Mouse (Mus musculus) lung, embryonic 14.5 days (tissue): ENCODE data around the gene Flywch2. TPM values are rescaled to one million over a fixed set of nuclear protein-coding genes. Genes with fewer than 3 reads are reported as not detected.

Source experiments
- ATAC-seq: fragments of 200-750 bp; cut with Nextera tagmentation; 2 replicates; pipeline ENCODE4 v1.8.0; 2017; ENCODE audit warnings: mild to moderate bottlenecking, moderate TSS enrichment, moderate library complexity; ENCODE audit not compliant: insufficient read depth
- DNase-seq: peaks from one replicate; pipeline ENCODE4 v3.0.0-alpha.2; 2015
- H3K27ac ChIP-seq: fragments of 300-500 bp; sonication (generic); 2 replicates; pipeline ENCODE4 v1.5.1; 2014; ENCODE audit warnings: low read depth, mild to moderate bottlenecking, moderate library complexity
- H3K27me3 ChIP-seq: fragments of 300-500 bp; sonication (generic); 2 replicates; pipeline ENCODE4 v1.6.1; 2014; ENCODE audit warnings: low read length, control low read depth; ENCODE audit not compliant: insufficient read depth
- H3K36me3 ChIP-seq: fragments of 300-500 bp; sonication (generic); 2 replicates; pipeline ENCODE4 v1.6.1; 2014; ENCODE audit warnings: control low read depth; ENCODE audit not compliant: insufficient read depth
- H3K4me1 ChIP-seq: fragments of 300-500 bp; sonication (generic); 2 replicates; pipeline ENCODE4 v1.6.1; 2014; ENCODE audit warnings: antibody characterized with exemption, control low read depth; ENCODE audit not compliant: insufficient read depth
- H3K4me2 ChIP-seq: fragments of 300-500 bp; sonication (generic); 2 replicates; pipeline ENCODE4 v1.6.1; 2014; ENCODE audit warnings: mild to moderate bottlenecking
- H3K4me3 ChIP-seq: fragments of 300-500 bp; sonication (generic); 2 replicates; pipeline ENCODE4 v1.5.1; 2014; ENCODE audit warnings: low read depth, low read length
- H3K9ac ChIP-seq: fragments of 300-500 bp; sonication (generic); 2 replicates; pipeline ENCODE4 v1.6.1; 2014
- H3K9me3 ChIP-seq: fragments of 300-500 bp; sonication (generic); 2 replicates; pipeline ENCODE4 v1.6.1; 2016; ENCODE audit warnings: low read depth, low read length, control low read depth
- CTCF ChIP-seq: IDR thresholded peaks from 2 replicates; pipeline ENCODE4 v1.5.1; 2016; ENCODE audit warnings: antibody characterized with exemption, low read depth
- WGBS: fragments of 180-500 bp; shearing (Covaris S2); extraction: QIAGEN DNeasy Blood & Tissue Kit; methylation state at CpG from one replicate; pipeline ENCODE4 v1.1.7; 2014; 5-methylcytosine and 5-hydroxymethylcytosine counted together
- polyA plus RNA-seq: library from polyadenylated mRNA; unstranded; fragments of >200 nt; fragmentation: Nextera tagmentation; extraction: Ambion mirVana; gene quantifications from 2 replicates; pipeline ENCODE4 v1.2.1, GENCODE M21; 2014

The Flywch2 gene
- polyA plus RNA-seq, 1 experiment from 2014 or later = 28.4 TPM

DNA sequence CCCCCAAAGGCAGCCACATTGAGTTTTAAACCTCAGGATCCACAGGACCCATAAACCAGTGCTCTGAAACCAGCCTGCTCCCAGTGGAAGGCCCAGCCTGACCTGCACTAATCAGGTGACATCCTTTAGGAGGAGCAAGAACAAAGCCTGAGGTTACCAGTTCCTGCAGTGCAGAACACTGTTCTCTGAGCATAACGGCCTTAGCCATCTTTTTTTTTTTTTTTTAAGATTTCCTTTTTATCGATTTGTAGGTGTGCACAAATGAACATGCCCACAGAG, 5.1 kb upstream of the Flywch2 start:
- Histone ChIP-seq H3K27ac (peak overlapping the region; percentile 86; the same call in 1 of the 2 replicates), H3K27me3 (no peaks in the 10 kb centered on the region), H3K4me1 (0 out of 2 replicates have a peak, but pooled peaks cover 5% of the 10 kb centered on the region), H3K9ac (peak overlapping the region; percentile 82), H3K4me3 (peak overlapping the region; percentile 44), H3K36me3 (no peaks in the 10 kb centered on the region), H3K4me2 (peak overlapping the region; percentile 75), H3K9me3 (no peaks in the 10 kb centered on the region)
- DNase-seq (no peak), ATAC-seq (no peak)
- TF ChIP-seq CTCF = no peak
- WGBS = 43% methylated on average over 2 of the region's 2 CpGs

DNA sequence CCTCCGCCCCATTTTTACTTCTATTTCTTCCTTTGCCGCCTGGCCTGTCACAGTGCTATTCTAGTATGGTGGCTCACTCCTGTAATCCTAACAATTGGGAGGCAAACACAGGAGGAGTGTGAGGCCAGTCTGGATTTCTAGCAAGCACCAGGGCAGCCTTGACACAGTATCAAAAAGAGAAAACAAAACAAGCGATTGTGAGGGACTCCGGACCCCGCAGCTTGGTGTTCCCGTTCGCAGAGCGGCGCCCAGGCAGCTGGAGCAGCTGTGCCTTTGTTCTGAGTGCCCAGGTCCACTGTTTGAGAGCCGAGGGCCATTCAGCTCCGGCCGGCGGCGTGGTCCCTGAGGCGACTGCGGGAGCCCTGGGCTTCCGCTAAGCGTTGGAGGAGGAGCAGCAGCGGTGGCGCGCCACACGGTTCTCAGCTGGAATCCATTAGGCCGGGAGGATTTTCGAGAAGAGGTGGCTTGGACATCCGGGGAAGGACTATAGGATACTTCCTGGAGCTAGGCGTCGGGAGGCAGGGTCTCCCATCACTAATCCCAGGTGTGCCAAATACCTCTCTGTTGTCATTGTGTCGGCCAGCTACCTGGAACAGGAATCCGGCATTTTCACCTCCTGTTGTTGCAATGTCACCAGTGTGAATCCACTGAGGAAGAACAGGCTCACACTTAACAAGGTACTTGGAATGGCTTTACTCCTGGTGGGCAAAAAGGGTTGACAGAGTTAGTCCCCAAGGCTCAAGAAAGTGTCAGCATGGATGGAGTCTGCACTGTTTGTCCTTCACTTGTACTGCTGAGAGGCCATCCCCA, 4.6 kb upstream of the Flywch2 start, which contains the start of gene Srrm2:
Gene Srrm2, plus strand, starts transcription at position 264 of the 810 bp plus-strand sequence.
- no peaks in the 10 kb centered on the region for H3K27me3 ChIP-seq
- peak within 1 kb of the TSS; percentile 44 for H3K4me3 ChIP-seq
- peak within 1 kb of the TSS; percentile 75 for H3K4me2 ChIP-seq
- H3K9ac ChIP-seq = peak within 1 kb of the TSS; percentile 82
- H3K36me3 ChIP-seq = no peaks in the 10 kb centered on the region
- H3K9me3 ChIP-seq = no peaks in the 10 kb centered on the region
- H3K27ac ChIP-seq = peak within 1 kb of the TSS; percentile 86
- no peak for TF ChIP-seq CTCF
- DNase-seq = peak; percentile 82
- peak; percentile 68 for ATAC-seq
- WGBS = 2% methylated on average over 29 of the region's 29 CpGs
- H3K4me1 ChIP-seq = 0 out of 2 replicates have a peak, but pooled peaks cover 5% of the 10 kb centered on the region

DNA sequence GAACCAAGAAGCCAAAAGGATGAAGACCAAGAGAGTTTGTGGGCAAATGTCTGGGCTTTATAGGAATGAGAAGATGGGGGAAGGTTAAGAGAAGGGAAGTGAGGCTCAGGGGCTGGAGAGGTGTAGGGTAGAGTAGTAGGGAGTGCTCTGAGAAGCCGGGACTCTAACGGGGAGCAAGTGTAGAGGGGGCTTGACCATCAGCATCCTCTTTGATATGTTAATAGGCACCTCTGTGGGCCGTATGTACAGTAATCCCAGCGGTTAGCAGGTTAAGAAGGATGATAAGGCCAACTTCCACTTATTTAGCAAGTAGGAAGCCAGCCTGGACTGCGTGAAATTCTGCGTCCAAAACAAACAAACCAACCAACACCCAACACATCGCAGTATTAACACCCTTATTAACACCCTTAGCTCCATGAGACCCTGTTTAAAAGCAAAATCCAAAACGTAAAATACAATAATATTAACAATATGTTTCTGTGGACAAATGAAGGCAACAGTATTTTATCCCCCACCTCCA, 3.9 kb upstream of the Flywch2 start:
- DNase-seq = peak; percentile 13
- no peak for TF ChIP-seq CTCF
- 17% methylated on average over 8 of the region's 8 CpGs for WGBS
- Histone ChIP-seq H3K4me1 (0 out of 2 replicates have a peak, but pooled peaks cover 5% of the 10 kb centered on the region), H3K27ac (peak overlapping the region; percentile 86; the same call in 1 of the 2 replicates), H3K4me2 (peak overlapping the region; percentile 75), H3K9ac (peak overlapping the region; percentile 82), H3K36me3 (no peaks in the 10 kb centered on the region), H3K27me3 (no peaks in the 10 kb centered on the region), H3K4me3 (peak overlapping the region; percentile 44), H3K9me3 (no peaks in the 10 kb centered on the region)
- ATAC-seq = no peak

DNA sequence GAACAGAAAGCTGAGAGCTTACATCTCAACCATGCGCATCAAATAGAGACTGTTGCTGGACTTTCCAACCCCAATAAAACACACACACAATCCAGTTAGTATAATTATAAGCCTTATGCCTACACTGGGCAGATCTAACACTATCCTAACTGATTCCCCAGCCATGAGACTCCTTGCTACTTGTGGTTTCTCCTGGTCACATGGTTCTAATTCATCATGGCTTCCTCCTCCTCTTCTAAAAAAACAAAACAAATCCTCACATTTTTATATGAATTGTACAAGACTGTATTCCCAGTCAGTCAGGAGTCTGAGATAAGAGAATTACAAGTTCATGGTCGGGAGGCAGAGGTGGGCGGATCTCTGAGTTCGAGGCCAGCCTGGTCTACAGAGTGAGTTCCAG, 3.1 kb upstream of the Flywch2 start:
- 85% methylated on average over 4 of the region's 4 CpGs for WGBS
- no peaks in the 10 kb centered on the region for H3K36me3 ChIP-seq
- no peak overlapping the region for H3K4me3 ChIP-seq
- H3K27ac ChIP-seq = no peak overlapping the region
- TF ChIP-seq CTCF = no peak
- ATAC-seq = no peak
- DNase-seq = no peak
- H3K27me3 ChIP-seq = no peaks in the 10 kb centered on the region
- H3K4me1 ChIP-seq = 0 out of 2 replicates have a peak, but pooled peaks cover 5% of the 10 kb centered on the region
- H3K9ac ChIP-seq = no peak overlapping the region
- H3K9me3 ChIP-seq = no peaks in the 10 kb centered on the region
- H3K4me2 ChIP-seq = no peak overlapping the region

DNA sequence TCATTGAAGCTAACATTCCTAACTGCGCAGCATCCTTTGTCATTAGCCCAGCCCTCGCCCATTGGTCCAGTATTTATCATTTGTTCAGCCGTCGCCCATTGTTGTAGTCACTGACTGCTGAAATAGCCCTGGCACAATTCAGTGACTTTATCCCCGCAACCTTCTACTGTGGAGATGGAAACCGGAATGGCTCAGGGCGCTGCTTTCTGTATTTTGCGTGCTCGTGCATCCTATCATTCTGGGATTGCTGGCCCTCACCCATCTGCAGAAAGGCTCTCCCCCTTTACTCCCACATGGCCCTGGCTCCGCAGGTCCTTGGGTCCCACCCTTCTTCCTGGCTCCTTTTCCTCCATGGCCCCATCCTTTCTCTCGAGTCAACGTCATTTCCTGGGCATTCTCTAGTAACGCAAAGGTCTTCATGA, 640 bp upstream of the Flywch2 start:
- Histone ChIP-seq H3K27ac (no peak overlapping the region; the same call in 1 of the 2 replicates), H3K4me2 (peak overlapping the region; percentile 88), H3K4me1 (0 out of 2 replicates have a peak, but pooled peaks cover 5% of the 10 kb centered on the region), H3K4me3 (peak overlapping the region; percentile 60), H3K36me3 (no peaks in the 10 kb centered on the region), H3K27me3 (no peaks in the 10 kb centered on the region), H3K9me3 (no peaks in the 10 kb centered on the region), H3K9ac (0 out of 2 replicates have a peak overlapping the region, but pooled peaks have one; percentile 2)
- no peak for TF ChIP-seq CTCF
- ATAC-seq (peak; percentile 26; the same call in 1 of the 2 replicates), DNase-seq (peak; percentile 53)
- 14% methylated on average over 13 of the region's 13 CpGs for WGBS

DNA sequence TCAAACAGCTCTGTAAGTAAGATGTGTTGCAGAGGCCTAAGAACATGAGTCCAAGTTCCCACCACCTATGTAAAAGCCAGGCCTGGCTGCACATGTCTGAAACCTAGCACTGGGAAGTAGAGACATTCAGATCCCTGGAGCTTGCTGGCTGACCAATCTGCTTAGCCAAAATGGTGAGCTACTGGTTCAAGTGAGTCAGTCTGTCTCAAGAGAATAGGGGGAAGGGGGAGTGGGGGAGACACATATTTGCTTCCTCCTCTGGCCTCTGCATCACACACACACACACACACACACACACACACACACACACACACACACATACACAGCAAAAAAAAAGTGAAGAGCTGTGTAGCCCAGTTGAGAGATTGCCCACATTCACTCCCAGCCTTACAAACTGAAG, 2.5 kb downstream of the Flywch2 start:
- H3K27ac ChIP-seq = no peak overlapping the region
- H3K4me3 ChIP-seq = no peak overlapping the region
- ATAC-seq (no peak), DNase-seq (no peak)
- no peak overlapping the region for H3K4me2 ChIP-seq
- no peak overlapping the region for H3K9ac ChIP-seq
- H3K36me3 ChIP-seq = no peaks in the 10 kb centered on the region
- H3K9me3 ChIP-seq = no peaks in the 10 kb centered on the region
- no peaks in the 10 kb centered on the region for H3K4me1 ChIP-seq
- no peaks in the 10 kb centered on the region for H3K27me3 ChIP-seq
- TF ChIP-seq CTCF = no peak

DNA sequence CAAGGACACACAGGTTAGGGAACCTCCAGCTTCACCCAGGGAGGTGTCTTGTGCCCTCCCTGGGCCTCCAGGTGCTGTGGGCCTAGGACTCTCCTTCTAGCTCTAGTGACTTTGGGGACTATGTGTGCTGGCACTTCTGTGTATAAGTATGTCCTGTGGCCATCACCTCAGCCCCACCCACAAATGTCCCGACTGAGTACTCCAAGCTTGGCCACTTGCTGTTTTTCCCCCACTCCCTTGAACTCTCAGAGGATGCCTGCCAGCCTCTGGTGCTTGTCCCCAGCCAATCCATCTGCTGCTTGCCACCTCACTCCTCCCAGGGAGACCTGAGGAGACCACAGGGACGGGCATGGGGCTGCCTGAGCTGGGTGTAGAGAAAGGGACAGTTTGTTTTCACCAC, 7.4 kb downstream of the Flywch2 start:
- no peaks in the 10 kb centered on the region for H3K9me3 ChIP-seq
- no peaks in the 10 kb centered on the region for H3K36me3 ChIP-seq
- no peaks in the 10 kb centered on the region for H3K4me1 ChIP-seq
- no peaks in the 10 kb centered on the region for H3K27me3 ChIP-seq
- no peak overlapping the region for H3K4me3 ChIP-seq
- DNase-seq (no peak), ATAC-seq (no peak)
- H3K27ac ChIP-seq = no peak overlapping the region
- no peak for TF ChIP-seq CTCF
- no peak overlapping the region for H3K9ac ChIP-seq
- no peak overlapping the region for H3K4me2 ChIP-seq
- WGBS = 31% methylated on average over 2 of the region's 2 CpGs
